Mouse (Mus musculus) limb, embryonic 15.5 days (tissue): ENCODE results near the gene Cd3eap. TPM values are rescaled to one million over a fixed set of nuclear protein-coding genes. Genes with fewer than 3 reads are reported as not detected.

Experiments
- ATAC-seq: fragments of 200-750 bp; cut with Nextera tagmentation; 2 replicates; pipeline ENCODE4 v1.8.0; 2017; ENCODE audit warnings: low read depth, moderate TSS enrichment; ENCODE audit not compliant: insufficient number of reproducible peaks, low FRiP score, low TSS enrichment
- H3K27ac ChIP-seq: fragments of 300-500 bp; sonication (generic); 2 replicates; pipeline ENCODE4 v1.5.1; 2015; ENCODE audit warnings: moderate library complexity, mild to moderate bottlenecking, inconsistent platforms
- H3K27me3 ChIP-seq: fragments of 300-500 bp; sonication (generic); 2 replicates; pipeline ENCODE4 v1.6.1; 2015; ENCODE audit warnings: inconsistent platforms
- H3K36me3 ChIP-seq: fragments of 300-500 bp; sonication (generic); 2 replicates; pipeline ENCODE4 v1.6.1; 2015; ENCODE audit warnings: inconsistent platforms
- H3K4me1 ChIP-seq: fragments of 300-500 bp; sonication (generic); 2 replicates; pipeline ENCODE4 v1.6.1; 2015; ENCODE audit warnings: inconsistent platforms
- H3K4me2 ChIP-seq: fragments of 300-500 bp; sonication (generic); 2 replicates; pipeline ENCODE4 v1.6.1; 2015; ENCODE audit warnings: mild to moderate bottlenecking, inconsistent platforms
- H3K4me3 ChIP-seq: fragments of 300-500 bp; sonication (generic); 2 replicates; pipeline ENCODE4 v1.5.1; 2015; ENCODE audit warnings: mild to moderate bottlenecking, inconsistent platforms
- H3K9ac ChIP-seq: fragments of 300-500 bp; sonication (generic); 2 replicates; pipeline ENCODE4 v1.6.1; 2015; ENCODE audit warnings: inconsistent platforms
- H3K9me3 ChIP-seq: fragments of 300-500 bp; sonication (generic); 2 replicates; pipeline ENCODE4 v1.6.1; 2016; ENCODE audit warnings: inconsistent platforms
- WGBS: fragments of 180-500 bp; shearing (Covaris S2); methylation state at CpG from one replicate; pipeline ENCODE4 v1.1.7; 2015; 5-methylcytosine and 5-hydroxymethylcytosine counted together
- microRNA counts: library from miRNA; unstranded; fragments of <30 nt; microRNA quantifications from one replicate; lab custom pipeline; 2016
- microRNA-seq: library from miRNA; unstranded; fragments of <30 nt; microRNA quantifications from one replicate; pipeline ENCODE4, GENCODE M21; 2016
- polyA plus RNA-seq: library from polyadenylated mRNA; unstranded; fragments of >200 nt; fragmentation: Nextera tagmentation; extraction: Ambion mirVana; gene quantifications from 2 replicates; pipeline ENCODE4 v1.2.1, GENCODE M21; 2015

Gene Cd3eap
- polyA plus RNA-seq, 1 experiment from 2014 or later: 34.2 TPM

DNA sequence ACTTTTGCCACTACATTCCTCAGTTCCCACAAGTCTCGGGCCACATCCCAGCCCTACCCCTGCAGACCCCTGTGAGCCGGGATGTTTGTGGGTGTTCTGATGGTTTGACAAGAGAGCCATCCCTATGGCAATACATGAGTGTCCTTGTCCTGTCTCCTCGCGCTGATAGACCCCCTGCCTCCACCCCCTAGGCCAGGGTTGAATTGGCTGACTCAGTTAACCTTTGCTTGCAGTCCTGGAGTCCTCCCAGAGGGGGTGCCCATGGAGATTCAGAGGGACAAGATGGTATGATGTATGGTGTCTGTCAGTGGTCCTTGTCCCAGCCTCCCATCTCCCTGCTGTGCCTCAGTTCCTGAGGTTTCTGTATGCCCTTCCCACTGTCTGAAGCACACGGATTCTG, 45.2 kb downstream of the Cd3eap start:
- WGBS: 39% methylated on average over 5 of the region's 5 CpGs
- peaks cover 33% of the 10 kb centered on the region; the same call in 1 of the 2 replicates for H3K27me3 ChIP-seq
- H3K4me1 ChIP-seq: peaks cover 11% of the 10 kb centered on the region
- no peak overlapping the region for H3K4me2 ChIP-seq
- no peak overlapping the region for H3K4me3 ChIP-seq
- no peak for ATAC-seq
- no peaks in the 10 kb centered on the region for H3K36me3 ChIP-seq
- no peak overlapping the region for H3K27ac ChIP-seq
- no peaks in the 10 kb centered on the region for H3K9me3 ChIP-seq
- no peak overlapping the region for H3K9ac ChIP-seq

DNA sequence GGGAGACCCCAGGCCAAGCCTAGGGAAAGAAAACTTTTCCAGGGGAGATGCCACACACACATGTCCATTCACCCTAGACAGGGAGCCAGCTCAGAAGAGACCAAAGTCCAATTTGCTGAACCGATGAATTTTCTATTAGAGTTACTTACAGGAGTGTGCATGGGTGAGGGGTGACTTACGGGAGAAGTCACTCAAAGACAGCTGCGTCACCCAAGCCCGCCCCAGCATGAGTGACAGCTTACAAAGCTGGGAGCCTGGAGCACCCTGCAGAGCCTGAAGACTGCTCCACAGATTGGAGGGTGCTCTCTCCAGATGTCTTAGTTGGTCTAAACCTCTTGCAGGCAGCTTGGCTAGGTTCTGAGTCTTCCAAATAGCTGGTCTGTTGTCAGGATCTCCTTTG, 47.3 kb downstream of the Cd3eap start:
- H3K27me3 ChIP-seq: peaks cover 31% of the 10 kb centered on the region
- H3K4me3 ChIP-seq: no peak overlapping the region
- H3K4me1 ChIP-seq: peaks cover 22% of the 10 kb centered on the region
- no peak for ATAC-seq
- H3K36me3 ChIP-seq: no peaks in the 10 kb centered on the region
- H3K9ac ChIP-seq: no peak overlapping the region
- H3K27ac ChIP-seq: no peak overlapping the region
- no peaks in the 10 kb centered on the region for H3K9me3 ChIP-seq
- no peak overlapping the region for H3K4me2 ChIP-seq
- 36% methylated on average over 4 of the region's 4 CpGs for WGBS

DNA sequence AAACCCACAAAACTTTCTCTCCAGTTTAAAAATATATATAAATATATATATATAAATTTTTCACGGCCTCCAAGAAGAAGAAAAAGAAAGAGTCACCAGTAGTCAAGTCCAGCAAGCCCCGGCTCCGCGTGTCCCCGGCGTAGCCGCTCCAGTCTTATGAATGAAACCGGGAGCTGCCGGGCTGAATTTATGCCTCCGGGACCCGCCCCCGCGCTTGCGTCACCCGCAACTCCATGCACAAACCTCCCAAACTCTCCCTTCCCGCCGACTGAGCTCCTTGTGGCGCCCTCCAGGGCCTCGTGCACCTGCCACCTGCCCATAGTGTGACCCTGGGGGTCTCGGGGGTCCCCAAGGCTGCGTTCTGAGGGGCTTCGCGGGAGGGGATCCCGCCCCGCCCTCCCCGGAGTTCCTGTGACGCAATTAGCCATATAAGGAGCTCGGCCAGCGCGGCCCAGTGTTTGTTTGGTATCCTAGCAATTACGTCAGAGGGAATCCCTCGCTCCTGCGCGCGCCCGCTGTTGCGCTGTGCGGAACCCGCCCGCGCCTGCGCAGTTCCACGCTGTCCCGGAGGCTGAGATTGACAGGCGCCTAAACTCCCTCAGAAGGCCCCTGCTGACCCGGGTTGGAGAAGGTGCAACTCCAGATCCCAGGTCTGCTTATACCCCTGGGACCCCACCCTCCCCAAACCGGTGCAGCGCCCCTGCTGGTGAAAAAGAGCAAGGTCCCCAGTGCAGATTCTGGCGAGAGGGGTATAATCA, 49.2 kb downstream of the Cd3eap start, which contains the start of gene Fosb:
TSS of gene Fosb (minus strand) at position 168 of the 758 bp plus-strand sequence.
- Histone ChIP-seq H3K9ac (peak within 1 kb of the TSS; percentile 59), H3K4me3 (peak within 1 kb of the TSS; percentile 69), H3K9me3 (no peaks in the 10 kb centered on the region), H3K4me1 (peaks cover 26% of the 10 kb centered on the region), H3K36me3 (no peaks in the 10 kb centered on the region), H3K4me2 (peak within 1 kb of the TSS; percentile 99), H3K27me3 (peaks cover 43% of the 10 kb centered on the region), H3K27ac (peak within 1 kb of the TSS; percentile 60)
- WGBS: under 1% methylated on average over 49 of the region's 49 CpGs
- ATAC-seq: peak; percentile 81

DNA sequence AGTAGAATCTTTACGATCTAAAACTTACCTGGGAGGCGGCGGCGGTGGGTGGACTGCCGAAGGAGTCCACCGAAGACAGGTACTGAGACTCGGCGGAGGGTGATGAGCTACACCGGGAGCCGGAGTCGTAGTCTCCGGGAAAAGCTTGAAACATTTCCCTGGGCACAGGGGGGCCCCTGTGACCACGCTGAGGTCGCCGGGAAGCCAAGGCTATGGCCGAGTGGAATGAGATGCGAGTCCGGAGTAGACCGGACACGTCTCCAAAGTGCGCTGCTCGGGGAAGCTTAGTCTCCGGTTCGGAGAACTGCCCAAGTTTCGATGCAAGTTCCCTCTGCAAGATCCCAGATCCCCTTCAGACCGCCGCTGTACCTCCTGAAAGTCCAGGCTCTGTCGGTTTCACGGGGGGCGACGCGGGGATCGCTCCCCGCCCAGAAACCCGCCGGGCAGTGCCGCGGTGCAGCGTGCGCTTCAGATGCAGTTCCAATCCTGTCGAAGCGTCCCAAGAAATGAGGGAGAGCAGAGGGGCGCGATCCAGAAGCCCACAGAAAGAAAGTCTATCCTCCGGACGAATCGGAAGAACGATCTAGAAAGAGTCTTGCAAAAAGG, 49.9 kb downstream of the Cd3eap start:
- H3K27me3 ChIP-seq: peaks cover 47% of the 10 kb centered on the region
- H3K4me1 ChIP-seq: peaks cover 33% of the 10 kb centered on the region
- peak overlapping the region; percentile 99 for H3K4me2 ChIP-seq
- H3K9me3 ChIP-seq: no peaks in the 10 kb centered on the region
- H3K4me3 ChIP-seq: peak overlapping the region; percentile 69
- H3K9ac ChIP-seq: 0 out of 2 replicates have a peak overlapping the region, but pooled peaks have one; percentile 3
- H3K36me3 ChIP-seq: no peaks in the 10 kb centered on the region
- no peak overlapping the region for H3K27ac ChIP-seq
- ATAC-seq: no peak
- 1% methylated on average over 48 of the region's 48 CpGs for WGBS

DNA sequence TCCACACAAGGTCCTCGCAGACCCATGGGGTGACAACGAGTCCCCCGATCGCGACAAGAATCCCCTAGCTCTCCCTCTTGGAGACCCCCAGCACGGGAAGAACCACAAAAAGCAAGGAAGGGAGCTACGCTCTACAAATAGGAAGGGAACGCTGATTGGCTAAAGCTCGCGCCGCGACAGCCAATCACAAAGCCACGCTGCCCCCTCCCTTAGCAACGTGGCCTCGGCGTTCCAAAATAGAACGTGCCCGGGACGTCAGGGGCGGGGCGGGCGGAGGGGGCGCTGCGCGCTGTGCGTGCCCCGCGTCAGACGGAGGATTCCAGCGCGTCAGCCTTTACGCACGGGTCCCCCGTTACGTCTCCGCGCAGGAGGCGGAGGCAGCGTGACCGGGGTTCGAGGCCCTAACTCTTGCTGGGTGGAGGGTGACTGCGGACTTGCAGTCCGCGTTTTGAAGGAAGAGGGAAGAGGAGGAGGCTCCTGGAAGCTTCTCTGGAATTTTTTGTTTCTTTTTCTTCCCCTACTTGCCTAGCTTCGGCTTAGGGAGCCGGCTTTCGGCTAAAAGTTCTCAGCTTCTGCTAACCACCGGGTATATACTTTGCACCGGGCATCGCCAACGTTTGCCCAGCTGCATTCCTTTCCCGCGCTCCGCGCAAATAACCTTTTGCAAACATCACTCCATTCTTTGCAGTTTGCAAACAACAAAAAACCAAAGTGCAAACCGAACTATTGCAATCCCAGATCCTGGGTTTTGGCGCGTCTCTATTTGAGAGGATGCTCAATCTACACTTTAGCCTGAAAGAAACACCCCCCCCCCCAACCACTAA, 50.6 kb downstream of the Cd3eap start:
- H3K9me3 ChIP-seq: no peaks in the 10 kb centered on the region
- H3K9ac ChIP-seq: peak overlapping the region; percentile 45
- peaks cover 54% of the 10 kb centered on the region for H3K27me3 ChIP-seq
- H3K4me3 ChIP-seq: peak overlapping the region; percentile 69
- peak overlapping the region; percentile 99 for H3K4me2 ChIP-seq
- peak overlapping the region; percentile 88 for H3K27ac ChIP-seq
- no peaks in the 10 kb centered on the region for H3K36me3 ChIP-seq
- peaks cover 40% of the 10 kb centered on the region for H3K4me1 ChIP-seq
- under 1% methylated on average over 58 of the region's 58 CpGs for WGBS
- ATAC-seq: peak; percentile 91

DNA sequence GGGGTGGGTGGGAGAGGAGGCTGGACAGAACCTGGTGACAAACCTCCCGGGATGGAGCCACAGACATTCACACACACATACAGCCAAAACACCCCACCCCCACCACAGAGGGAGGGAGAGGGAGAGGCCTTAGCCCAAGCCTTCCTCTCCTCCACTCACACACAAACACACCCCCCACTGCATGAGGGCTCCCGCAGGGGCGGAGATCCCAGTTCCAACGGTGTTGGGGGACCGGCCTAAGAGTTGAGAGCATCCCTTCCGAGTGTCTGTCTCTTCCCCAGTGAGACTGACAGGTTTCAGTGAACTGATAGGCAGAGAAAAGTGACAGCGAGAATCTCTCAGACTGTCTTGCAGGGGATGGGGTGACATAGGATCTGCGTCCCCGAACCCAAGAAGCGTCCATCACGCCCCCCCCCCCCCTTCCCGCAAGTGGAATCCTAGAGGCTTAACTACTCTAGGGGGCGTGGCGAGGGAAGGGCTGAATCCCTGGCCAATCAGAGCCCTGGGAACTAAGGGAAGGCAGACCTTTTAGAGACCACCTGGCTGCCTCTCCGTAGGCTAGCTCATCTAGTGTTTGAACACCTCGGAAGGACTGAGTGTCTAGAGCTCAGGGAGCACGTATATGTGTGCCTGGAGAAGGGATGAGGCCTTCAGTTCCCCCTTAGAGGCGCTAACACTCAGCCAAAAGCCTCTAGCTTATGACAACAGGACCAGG, 51.4 kb downstream of the Cd3eap start:
- H3K36me3 ChIP-seq: no peaks in the 10 kb centered on the region
- H3K27ac ChIP-seq: peak overlapping the region; percentile 88
- H3K4me3 ChIP-seq: peak overlapping the region; percentile 69
- H3K4me2 ChIP-seq: peak overlapping the region; percentile 99
- ATAC-seq: peak; percentile 54
- H3K27me3 ChIP-seq: peaks cover 55% of the 10 kb centered on the region
- peaks cover 43% of the 10 kb centered on the region for H3K4me1 ChIP-seq
- H3K9ac ChIP-seq: peak overlapping the region; percentile 31
- no peaks in the 10 kb centered on the region for H3K9me3 ChIP-seq
- 2% methylated on average over 18 of the region's 18 CpGs for WGBS

DNA sequence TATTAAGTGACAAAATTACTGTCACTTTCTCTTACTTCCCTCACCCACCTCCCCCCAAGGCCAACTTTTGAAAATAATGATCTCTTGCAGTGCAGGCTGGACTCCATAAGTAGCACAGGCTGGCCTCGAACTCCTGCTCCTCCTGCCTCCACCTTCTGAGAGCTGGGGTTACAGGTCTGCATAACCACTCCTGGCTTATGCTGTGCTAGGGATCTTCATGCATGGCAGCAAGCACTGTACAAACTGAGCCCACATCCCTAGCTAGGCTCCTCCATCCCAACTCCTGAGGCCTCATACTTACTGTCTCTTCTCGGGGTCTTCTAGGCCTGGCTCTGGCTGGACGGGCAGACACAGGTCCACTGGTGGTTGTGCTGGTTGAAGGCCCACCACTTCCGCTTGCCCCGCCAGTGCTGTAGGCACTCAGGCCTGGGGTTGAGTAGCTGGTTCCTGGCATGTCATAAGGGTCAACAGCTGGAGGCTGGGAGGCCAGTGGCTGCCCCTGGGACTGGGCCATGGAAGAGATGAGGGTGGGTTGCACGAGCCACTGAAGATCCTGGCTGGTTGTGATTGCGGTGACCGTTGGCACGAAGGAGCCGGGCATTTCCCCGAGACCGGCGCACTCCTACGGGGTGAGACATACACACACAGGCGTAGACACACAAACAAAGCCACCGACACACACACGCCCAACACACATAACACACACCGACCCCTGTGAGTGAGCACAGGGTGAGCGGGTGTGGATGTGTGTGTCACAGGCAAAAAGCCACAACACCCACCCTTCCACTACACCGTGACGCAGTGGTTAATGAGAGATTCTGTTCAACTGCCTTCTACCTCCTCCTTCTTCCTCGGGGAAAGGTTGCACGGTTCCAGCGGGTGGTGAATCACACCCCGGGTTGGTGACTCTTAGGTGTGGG, 52.2 kb downstream of the Cd3eap start:
- 69% methylated on average over 25 of the region's 25 CpGs for WGBS

More for the DNA sequence above, 52.2 kb downstream of the Cd3eap start:
- ATAC-seq: no peak
- H3K27ac ChIP-seq: no peak overlapping the region
- H3K9me3 ChIP-seq: no peaks in the 10 kb centered on the region
- no peak overlapping the region for H3K9ac ChIP-seq
- H3K36me3 ChIP-seq: no peaks in the 10 kb centered on the region
- no peak overlapping the region for H3K4me2 ChIP-seq
- H3K27me3 ChIP-seq: peaks cover 63% of the 10 kb centered on the region
- H3K4me1 ChIP-seq: peaks cover 44% of the 10 kb centered on the region
- no peak overlapping the region for H3K4me3 ChIP-seq

MicroRNAs encoded within 50 kb of the gene (microRNA counts, 519-probe panel; counts per million panel counts)
- not detected for microRNA mmu-miR-343 (lab: Ali Mortazavi, UCI)

Small RNAs within 50 kb of the gene (microRNA-seq; reads per million reads assigned to microRNA genes)
- not detected for gene Mir343

Other genes starting within 250 kb of the Cd3eap start
- 2.4 and 2.6 TPM in 2 replicates for gene Gm4969, start 241.1 kb downstream of the Cd3eap start, polyA plus RNA-seq
- 16.1 and 16.9 TPM in 2 replicates for gene Fbxo46, start 239.6 kb downstream of the Cd3eap start, polyA plus RNA-seq
- gene Qpctl, start 210.2 kb downstream of the Cd3eap start, polyA plus RNA-seq: 13.7 and 13.8 TPM in 2 replicates
- 124 and 130 TPM in 2 replicates for gene Snrpd2, start 209.8 kb downstream of the Cd3eap start, polyA plus RNA-seq
- gene Gipr, start 193.4 kb downstream of the Cd3eap start, polyA plus RNA-seq: 1.0 and 1.2 TPM in 2 replicates
- gene Eml2, start 183.1 kb downstream of the Cd3eap start, polyA plus RNA-seq: 8.7 and 12.8 TPM in 2 replicates
- 2.4 and 3.0 TPM in 2 replicates for gene Gpr4, start 146.9 kb downstream of the Cd3eap start, polyA plus RNA-seq
- gene Opa3, start 131.1 kb downstream of the Cd3eap start, polyA plus RNA-seq: 28.4 and 31.5 TPM in 2 replicates
- 73.8 and 84.0 TPM in 2 replicates for gene Vasp, start 87.7 kb downstream of the Cd3eap start, polyA plus RNA-seq
- gene Ppm1n, start 79.4 kb downstream of the Cd3eap start, polyA plus RNA-seq: 0.16 and 0.19 TPM in 2 replicates
- 21.4 and 48.2 TPM in 2 replicates for gene Rtn2, start 76.9 kb downstream of the Cd3eap start, polyA plus RNA-seq
- 0.29 and 0.41 TPM in 2 replicates for gene Fosb, start 49.4 kb downstream of the Cd3eap start, polyA plus RNA-seq
- 75.7 and 75.9 TPM in 2 replicates for gene Ercc1, start 14.7 kb downstream of the Cd3eap start, polyA plus RNA-seq
- 20.0 and 24.8 TPM in 2 replicates for gene Ppp1r13l, start 266 bp upstream of the Cd3eap start, polyA plus RNA-seq
- 14.0 and 14.9 TPM in 2 replicates for gene Ercc2, start 22.5 kb upstream of the Cd3eap start, polyA plus RNA-seq
- gene Klc3, start 44.6 kb upstream of the Cd3eap start, polyA plus RNA-seq: 37.5 and 37.6 TPM in 2 replicates
- 139 and 815 TPM in 2 replicates for gene Ckm, start 45.3 kb upstream of the Cd3eap start, polyA plus RNA-seq
- gene Mark4, start 99.3 kb upstream of the Cd3eap start, polyA plus RNA-seq: 8.2 and 9.3 TPM in 2 replicates
- 1.4 and 1.6 TPM in 2 replicates for gene Exoc3l2, start 103.8 kb upstream of the Cd3eap start, polyA plus RNA-seq
- 1.8 and 2.0 TPM in 2 replicates for gene Bloc1s3, start 148.9 kb upstream of the Cd3eap start, polyA plus RNA-seq
- gene Trappc6a, start 148.9 kb upstream of the Cd3eap start, polyA plus RNA-seq: 94.7 and 97.9 TPM in 2 replicates
- 1.7 and 2.5 TPM in 2 replicates for gene Nkpd1, start 158.4 kb upstream of the Cd3eap start, polyA plus RNA-seq
- 25.1 and 26.3 TPM in 2 replicates for gene Ppp1r37, start 203.6 kb upstream of the Cd3eap start, polyA plus RNA-seq
- gene Zfp296, start 217.8 kb upstream of the Cd3eap start, polyA plus RNA-seq: 1.00 and 1.1 TPM in 2 replicates
- 144 and 149 TPM in 2 replicates for gene Gemin7, start 218.1 kb upstream of the Cd3eap start, polyA plus RNA-seq
- 49.6 and 49.8 TPM in 2 replicates for gene Clasrp, start 245.0 kb upstream of the Cd3eap start, polyA plus RNA-seq